Mouse (Mus musculus): ENCODE results near the gene Ephb1.

Ephb1 gene

DNA sequence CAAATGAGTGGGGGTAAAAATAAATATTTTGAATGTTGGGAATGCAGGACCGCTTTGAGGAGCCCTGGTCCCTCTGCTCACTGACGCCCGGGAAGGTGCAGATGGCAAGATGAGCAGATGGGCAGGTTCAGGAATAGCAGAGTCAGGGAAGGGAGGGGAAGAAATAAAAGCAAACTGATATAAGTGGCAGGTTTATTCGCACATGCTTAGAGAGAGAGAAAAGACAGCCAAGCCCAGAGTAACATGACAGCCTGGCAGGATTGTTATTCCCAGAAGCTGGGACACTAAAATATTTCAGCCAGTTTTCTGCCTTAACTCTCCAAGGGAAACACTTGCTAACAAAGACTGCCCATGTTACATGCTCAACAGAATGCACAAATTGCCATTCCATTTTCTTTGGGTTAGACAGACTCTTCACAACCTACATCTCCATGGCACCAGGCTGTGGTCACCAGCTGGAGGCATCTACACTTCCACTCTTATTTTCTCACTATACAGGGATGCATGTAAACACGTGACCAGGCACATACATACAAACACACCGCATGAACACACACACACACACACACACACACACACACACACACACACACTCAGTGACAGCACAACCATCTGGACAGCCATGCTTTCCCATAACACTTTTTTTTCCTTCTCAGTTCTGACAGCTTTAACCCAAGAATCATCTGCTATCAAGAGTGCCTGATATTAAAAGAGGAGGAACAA, 315.3 kb downstream of the Ephb1 start:
- no peak for DNase-seq

DNA sequence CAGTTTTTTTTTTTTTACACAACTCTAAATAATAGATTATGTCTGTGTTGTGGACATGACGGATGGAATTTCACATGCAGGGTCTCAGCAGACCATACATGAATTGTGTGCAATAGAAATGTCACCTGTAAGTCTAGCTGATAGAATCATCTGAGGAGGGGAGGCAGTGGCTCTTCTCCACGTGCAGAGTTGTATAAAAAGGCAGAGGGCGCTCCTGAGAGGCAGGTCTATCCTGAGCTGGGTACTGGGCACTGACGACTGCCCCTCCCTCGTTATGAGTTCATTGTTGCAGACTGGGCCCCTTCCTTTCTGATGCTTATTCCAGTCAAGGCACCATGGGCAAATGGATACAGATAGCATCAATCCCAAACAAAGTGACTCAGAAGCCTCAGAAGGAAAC, 318.4 kb downstream of the Ephb1 start:
- no peak for DNase-seq

DNA sequence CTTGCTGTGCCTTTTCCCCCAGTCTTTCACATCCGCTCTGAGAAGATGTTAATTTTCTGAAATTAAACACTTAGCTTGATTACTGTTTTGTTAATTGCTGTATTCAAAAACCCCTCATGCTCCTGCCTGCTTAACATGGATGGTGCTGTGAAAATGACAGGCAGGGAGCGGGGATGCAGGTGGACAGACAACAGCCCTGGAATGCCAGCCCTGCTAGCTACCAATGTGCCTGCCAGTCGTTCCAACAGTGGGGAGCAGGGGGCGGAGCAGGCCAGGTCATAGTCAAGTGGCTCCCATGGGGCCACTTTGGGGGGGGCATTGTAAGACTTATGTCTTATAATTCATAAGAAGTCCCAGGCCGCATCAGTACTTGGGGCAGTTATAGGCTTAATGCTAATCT, 321.3 kb downstream of the Ephb1 start:
- DNase-seq = no peak

DNA sequence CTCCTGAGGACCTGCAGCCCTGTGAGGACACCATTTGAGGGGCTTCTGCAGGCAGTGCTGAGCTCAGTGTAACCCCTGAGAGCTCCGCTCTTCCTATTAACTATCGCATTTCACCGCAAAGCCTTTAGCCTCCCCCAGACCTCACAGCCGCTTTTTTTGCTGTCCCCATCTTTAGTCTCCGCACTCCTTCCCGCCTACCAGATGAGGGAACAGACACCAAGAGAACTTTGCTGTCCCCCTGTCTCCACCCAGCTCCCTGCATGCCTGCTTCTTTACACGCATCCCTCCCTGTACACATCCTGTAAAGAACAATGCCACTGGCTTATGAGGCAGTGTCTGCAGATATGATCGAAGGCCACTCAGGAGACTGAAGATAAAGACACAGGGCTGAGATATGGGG, 322.1 kb downstream of the Ephb1 start:
- no peak for DNase-seq

DNA sequence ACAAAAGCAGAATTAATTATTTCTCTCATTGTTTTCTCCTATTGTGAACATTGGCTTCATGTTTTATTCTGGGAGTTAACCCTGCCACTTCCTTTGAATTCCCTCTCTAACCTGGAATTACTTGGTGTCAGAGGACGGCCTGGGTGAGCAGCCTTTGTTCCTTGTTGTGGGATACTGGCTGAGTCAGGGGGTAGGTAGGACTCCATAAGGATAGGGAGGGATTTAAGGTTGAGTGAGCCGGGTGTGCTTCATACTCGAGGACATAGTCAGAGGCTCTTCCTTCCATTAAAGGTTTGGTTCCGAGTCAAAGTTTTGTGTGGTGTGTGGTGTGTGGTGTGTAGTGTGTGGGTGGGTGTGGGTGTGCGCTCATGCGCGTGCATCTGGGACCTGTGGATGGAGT, 324.8 kb downstream of the Ephb1 start:
- DNase-seq = no peak

DNA sequence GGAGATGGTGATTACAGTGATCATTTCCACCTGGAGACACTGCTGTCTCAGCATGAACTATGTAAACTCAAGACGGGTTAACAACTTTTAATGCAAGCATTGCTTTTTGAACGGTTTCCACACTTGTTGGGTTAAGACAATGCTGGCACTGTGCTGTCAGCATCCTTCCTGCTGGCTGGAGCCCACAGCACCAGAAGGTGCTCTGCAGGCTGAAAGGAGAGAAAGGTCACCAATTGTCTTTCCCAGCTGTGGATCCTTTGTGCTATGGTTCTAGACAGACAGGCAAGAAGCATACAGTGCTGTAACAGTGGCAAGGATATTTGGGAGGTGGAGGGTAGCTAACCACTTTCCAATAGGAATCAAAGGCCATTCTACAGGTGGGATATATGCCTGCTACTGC, 328.4 kb downstream of the Ephb1 start:
- no peak for DNase-seq

DNA sequence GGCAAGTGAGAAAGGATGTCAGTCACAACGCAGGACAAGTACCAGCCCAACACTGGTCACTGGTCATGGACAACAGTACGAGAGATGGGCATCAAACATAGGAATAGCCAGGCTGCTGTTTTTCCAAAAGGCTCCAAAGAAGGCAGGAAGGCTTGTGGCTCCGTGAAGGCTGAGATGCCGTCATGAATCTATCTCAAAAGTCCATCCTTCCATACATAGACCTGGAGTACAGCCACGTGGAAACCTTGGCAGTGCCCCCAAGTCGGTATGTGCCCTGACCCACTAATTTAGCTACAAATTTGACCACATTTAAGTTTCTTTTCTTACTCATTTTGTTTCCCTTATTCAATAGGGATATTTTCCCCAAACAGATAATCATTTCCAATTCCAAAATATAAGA, 329.4 kb downstream of the Ephb1 start:
- DNase-seq = no peak

DNA sequence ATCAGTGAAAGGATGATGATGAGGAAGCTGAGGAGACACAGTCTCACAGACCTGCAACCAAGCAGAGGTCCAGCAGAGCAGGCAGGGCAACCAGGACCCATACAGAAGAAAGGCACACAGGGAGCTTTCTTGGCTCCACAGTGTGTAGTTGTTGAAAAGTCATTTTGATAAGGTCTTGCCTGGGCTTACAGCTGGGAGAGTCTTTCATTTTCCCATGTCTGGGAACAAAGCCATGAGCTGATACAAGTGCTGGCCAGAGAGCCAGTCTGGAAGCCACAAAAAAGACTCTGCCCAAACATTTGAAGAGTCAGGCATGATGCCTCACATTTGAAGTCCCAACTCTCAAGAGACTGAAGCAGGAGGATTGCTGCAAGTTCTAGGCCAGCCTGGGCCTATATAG, 339.0 kb downstream of the Ephb1 start:
- no peak for DNase-seq

DNA sequence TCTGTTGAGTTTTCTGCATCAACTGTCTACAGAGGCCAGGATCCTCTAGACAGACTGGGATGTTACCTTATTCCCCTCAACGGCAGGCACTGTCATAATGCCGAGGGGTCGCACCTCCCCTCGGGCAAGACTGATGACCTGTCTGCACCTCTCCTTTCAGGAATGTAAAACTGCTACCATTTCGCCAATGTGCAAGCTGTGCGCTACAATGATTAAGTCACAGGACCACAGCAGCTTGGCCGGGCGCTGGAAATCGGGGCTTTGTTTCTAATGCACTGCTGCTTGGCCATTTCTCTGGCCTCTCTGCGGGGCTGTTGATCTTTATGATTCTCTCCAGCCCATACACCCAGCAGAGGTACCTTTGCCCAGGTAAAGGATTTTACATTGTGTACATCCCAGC, 346.8 kb downstream of the Ephb1 start:
- no peak for DNase-seq

DNA sequence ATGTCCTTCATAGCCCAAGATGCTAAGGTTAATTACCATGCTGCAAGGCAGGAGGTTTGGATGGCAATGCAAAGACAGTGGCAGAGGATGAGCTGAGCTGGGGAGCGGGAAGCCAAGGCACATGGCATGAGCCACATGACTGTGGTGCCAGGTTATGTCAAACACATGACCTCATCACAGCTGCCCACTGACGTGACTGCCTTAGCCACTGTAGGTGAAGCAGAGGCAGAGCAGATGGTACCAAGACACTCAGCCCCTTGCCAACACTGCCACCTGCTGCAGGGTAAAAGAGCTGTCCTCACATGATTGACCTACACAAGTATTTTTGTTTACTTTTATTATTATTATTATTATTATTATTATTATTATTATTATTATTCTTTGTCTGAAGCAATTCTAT, 348.0 kb downstream of the Ephb1 start:
- DNase-seq = peak; percentile 67

DNA sequence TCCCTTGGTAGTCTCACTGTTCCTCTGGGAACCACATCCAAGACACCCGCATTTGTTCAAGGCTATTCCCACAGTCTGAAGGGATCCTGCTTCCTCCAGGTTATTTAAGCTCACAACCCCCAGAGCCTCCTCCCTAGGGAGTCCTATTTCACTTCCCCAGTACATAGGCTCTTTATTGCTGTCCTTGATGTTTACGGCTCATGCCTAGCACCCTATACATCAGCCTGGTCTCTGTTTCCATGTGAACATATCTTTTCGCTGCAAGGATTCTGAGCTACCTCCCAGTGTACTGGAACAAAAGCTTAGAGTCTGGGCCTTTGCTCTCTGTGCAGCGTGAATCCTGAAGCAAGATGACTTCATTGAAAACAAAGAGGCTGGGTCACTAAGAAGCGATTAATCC, 351.6 kb downstream of the Ephb1 start:
- DNase-seq = no peak

DNA sequence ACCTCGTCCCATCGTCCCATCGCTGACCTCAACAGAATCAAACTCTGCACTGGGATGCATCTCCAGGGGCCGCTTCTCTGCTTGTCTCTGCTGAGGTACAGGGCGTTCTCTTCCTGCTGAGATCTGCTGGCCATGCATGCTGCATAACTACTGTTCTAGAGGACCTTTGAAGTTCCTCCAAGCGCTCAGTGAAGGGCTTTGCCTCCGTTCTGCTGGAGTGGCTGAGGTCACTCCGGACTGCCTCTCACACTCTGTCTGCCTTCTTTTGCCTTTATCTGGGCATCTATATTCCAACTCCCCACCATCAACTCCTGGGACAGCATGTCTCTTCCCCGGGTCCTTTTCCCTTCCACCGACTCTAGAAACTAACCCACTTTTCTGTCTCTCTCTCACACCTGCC, 352.3 kb downstream of the Ephb1 start:
- no peak for DNase-seq

DNA sequence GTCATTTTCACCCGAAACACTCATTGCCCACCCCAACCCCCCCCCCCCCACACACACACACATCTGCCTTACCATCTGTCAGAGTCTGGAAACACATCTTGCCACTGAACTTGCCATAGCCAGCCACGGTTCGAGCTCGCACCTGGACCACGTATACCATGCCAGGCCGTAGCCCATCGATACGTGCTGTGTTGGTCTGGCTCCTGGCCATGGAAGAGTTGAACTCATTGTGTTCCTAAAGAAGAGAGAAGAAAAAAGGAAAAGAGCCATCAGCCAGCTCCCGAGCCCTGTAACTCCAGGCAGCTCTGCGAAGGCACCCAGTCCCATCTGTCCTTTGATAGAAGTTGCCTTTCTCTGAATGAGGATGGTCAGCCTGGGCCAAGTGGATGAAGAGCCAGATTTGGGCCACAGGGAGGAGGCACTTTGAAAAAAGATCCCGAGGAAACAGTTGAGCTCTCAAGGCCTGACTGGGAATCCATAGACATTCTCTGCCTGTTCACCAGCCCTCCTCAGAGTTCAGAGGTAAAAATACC, 352.8 kb downstream of the Ephb1 start:
- no peak for DNase-seq

DNA sequence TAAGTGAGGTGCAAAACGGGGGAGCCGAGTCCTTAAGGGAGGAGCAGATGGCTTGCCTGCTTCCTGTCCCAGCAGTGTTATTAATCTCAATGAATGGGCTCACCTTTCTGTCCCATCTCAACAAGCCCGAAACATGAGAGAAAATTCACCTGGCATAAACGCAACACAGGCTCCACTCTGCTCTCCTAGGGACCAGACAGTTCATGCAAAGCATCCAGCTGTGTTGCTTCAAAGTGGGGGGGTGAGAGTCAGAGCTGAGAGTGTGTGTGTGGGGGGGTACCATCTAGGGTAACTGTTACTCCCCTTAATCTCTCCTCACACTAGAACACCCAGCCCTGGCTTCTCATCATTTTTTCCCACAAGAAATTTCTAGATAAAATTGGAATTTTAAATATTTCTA, 354.8 kb downstream of the Ephb1 start:
- no peak for DNase-seq

DNA sequence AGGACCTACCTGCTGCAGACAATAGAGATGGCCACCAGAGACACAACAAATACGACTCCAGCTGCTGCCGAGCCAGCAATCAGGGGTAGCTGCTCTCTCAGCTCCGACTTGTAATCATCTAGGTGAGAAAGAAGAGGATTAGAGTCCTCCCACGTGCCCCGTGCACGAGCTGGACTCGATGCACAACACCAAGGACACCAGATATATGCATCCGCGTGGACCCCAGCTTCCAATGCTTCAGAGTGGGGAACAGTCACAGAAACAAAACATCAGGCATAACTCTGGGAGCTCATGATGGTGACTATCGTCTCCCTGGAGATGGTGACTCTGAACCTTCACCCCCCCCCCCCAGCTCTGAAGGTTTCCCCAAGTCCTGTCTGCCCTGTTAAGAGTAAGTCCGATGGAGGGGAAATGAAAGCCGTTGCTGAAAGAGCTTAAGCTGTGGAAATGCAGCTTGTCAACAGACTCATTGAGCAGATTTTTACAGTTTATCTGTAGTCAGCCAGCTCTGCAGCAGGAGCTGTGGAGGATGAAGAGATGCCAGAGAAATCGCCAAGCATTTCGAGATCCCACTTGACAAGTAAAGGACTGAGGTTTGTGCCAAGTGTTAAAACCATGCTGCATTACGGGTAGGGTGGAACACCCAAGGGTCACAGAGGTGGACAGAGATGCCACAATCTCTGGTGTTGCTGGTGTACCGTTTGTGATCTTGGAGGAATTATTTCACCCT, 357.6 kb downstream of the Ephb1 start:
- peak; percentile 13 for DNase-seq

DNA sequence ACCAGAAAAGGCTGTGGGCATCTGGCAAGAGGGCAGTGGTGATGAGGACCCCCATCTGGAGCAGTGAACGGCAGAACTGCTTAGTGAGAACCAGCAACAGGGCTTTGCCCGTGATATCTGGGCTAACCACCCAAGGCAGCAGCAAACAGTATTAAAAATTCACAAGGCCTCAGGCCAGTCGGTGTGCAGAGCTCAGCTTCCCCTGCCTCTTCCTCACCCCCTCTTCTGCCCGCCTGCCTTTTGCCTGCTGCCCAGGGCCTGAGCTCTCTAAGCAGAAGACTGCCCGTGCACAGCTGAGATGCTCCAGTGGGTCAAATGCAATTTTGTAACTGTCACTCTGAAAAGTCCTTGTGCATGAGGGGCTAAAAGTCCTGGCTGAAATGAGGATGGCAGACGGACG, 358.3 kb downstream of the Ephb1 start:
- no peak for DNase-seq

DNA sequence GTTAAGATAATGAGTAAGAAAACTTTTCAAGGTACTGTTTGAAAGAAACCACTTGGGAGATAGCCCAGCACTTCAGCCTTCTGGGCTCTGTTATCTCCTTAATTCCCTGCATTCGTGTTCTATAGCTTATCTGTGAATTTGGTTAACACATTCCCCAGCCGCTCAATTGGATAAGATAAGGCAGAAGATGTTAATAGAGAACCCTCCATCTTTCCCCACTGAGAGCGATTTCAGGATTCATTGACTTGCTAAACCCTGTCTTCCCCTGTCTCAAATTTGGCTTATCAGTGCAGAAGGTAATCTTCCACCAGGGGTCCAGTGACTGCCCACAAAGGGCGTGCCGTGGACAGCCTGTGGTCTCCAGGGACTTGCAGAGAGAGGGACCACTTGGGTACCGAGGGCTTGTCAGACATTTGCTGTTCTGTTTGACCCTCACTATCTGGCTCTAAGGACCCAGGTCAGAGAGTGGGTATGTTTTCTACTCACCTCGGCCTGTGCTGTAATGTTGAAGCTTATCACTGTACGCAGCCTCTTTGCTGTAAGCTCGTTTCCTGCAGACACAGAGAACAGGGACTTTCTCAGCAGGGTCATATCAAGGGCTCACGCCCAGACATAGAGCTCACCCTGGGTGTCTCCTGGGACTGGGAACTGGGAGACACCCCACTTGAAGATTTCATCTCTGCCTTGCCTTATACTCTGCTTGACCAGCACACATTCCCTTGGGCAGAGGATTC, 358.9 kb downstream of the Ephb1 start:
- no peak for DNase-seq

DNA sequence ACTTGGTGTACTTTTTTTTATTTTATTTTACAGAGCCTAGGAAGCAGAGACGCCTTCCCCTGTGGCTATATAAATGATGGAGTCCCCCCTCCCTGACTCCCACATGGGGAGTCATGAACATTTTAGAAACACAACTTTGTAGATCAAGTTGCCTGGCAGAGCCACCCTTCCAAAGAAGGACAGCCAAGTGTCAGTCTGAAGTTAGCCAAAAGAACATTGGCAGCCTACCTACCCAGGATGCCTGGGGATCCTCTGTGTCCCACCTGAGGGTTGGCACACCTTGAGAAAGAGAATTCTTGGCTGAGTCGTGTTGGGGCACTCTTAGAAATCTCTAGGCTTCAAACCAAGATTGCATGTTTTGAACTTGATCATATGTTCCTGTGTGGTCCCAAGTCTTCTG, 360.4 kb downstream of the Ephb1 start:
- no peak for DNase-seq

DNA sequence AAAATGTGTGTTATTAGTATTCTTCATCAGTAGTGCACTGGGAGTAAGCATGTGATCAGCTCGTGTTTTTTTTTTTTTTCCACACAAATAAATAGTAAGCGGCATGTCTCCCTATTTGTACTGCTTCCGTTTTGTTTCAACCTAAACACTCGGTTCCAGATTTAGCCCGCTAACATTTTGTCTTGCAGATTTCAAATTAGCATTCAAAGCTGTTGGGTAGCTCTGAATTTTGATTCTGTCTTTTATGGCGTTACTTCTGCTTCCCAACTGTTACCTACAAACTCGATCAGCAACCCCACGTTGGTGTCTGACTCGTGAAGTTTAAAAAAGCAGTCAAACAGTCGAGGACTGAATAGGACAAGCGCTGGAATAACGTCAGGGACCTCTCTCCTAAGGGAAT, 363.7 kb downstream of the Ephb1 start:
- DNase-seq = no peak

DNA sequence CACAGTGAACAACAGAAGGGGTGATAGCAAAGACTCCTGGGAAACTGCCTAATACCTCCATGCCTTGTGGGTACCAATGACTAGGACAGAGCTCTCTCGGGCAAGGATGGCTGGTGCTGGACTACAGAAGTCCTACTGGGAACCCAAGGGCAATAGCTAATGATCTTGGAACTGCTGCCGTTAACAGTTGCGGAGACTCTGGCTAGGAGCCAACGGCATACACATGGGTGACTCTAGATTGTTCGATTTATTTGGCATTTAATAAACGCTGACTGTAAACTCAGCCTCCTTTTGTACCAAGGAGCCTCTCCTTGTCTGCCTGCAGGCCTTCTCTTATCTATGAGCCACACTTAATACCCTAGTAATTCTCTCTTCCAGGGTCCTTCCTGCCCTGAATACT, 364.5 kb downstream of the Ephb1 start:
- DNase-seq = no peak

DNA sequence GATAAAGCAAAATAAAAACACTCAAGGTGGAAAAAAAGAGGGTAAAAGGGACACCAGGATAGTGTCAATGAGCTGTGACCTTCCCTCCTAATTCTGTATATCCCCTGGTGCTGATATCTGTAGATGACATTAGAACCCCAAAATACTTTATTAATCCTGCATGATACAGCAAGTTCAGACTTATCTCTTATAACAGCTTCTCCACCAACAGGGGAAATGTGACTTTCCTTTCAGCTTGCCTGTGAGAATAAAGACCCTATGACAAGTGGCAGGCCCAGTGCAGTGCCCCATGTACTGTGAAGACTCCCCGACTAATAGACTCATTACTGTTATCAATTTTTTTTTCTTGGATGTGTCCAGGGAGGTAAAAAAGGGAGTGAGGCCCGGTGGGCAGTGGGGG, 367.6 kb downstream of the Ephb1 start:
- no peak for DNase-seq

DNA sequence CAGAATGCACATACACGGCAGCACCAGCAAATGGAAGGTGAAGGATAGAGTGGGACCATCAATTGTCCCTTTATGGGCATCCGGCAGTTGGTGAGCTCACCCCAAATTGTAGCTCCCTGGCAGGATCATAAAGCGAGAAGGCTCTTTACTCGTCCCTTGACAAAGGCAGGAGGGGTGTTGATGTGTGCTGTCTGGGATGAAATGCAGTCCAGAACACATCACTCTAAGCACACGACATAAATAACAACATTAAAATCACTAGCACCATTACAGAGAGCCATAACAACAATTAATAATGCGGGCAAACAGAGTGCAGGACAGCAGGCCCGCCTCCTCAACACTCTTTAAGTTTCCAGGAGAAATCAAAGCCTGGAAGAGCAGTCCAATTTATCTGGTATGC, 372.1 kb downstream of the Ephb1 start:
- no peak for DNase-seq

DNA sequence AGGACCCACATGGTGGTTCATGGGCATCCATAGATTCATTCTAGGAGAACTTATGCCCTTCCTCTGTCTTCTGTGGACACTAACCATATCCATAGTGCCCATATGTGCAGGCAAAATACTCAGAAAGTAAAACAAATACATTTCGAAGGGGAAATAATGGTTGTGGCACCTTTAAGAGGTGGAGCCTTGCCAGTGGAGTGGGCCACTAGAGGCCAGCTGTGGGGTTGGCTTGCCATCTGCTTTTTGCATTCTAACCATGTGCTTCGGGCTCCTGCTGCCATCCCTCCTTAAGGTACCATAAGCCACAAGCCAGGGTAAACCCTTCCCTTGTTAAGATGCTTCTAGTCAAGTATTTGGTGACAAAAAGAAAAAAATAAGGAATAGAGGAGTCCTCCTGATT, 373.3 kb downstream of the Ephb1 start:
- DNase-seq = no peak

DNA sequence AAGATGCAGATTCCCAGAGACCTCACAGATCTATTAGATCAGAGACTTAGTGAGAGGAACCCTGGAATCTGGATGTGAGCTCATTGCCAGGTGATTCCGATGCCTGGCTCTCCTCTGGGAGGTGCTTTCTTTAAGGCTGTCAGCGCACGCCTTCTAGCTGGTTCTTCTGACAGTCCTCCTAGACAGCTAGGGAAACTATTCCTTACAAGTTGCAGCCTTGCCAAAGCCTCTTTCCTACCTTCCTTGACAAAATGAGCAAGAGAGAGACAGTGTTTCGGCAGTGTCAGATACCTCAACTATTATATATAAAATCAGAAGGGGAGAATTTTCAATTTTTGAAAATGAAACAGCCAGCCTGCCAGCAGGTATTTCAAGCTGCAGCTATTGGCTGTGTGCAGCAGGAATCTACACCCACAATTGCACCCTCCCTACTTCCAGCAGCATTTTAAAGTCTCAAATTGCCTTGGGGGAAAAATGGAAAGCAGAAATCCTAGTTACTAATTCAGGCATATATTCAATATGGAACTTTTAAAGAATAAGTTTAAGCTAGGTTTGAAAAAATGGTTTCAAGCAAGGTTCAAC, 377.5 kb downstream of the Ephb1 start:
- DNase-seq = no peak
